Mouse (Mus musculus): ENCODE measurements around the gene Snrnp70.

Snrnp70 gene

DNA sequence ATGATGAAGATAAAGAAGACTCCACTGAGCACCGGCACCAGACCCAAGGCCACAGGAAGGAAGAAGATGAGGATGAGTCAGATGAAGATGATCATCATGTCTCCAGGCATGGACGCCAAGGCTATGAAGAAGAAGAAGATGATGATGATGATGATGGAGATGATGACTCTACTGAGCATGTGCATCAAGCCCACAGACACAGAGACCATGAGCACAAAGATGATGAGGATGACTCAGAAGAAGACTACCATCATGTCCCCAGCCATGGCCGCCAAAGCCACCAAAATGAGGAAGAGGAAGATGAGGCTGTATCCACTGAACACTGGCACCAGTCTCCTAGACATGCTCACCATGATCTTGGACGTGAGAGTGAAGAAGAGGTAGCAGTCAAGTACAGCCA is 59.2 kb downstream of the Snrnp70 start:
- DNase-seq, result no peak

- DNase-seq, result no peak
Measured at GRCm38 (mm10) chr7:45335056-45335455, 60.5 kb downstream of the Snrnp70 start, which contains the start of gene Hrc. TSS of gene Hrc (plus strand) at chr7:45335290.

DNA sequence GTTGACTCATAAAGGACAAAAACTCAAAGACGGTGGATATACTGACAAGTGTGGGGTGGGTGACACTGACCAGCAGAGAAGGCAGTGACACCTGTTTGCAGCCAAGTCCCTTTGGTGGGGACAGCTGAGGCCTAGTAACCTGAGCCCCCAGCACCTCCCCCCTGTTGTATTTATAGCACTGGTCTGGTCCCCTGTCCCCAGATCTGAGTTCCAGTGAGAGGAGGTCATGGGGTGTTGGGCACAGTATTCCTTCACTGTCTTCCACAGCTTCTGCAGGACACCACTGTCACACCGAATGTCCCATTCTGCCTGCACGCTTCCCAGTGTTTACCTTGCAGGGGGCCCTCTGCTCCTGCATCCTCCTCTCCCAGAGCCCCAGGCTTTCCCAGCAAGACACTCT is 60.9 kb downstream of the Snrnp70 start:
- no peak for DNase-seq

- DNase-seq, result peak; percentile 86 to 92
Measured at GRCm38 (mm10) chr7:45333431-45333982, 62.0 kb downstream of the Snrnp70 start, which contains the start of gene Trpm4. TSS of gene Trpm4 (minus strand) at chr7:45333780.

DNA sequence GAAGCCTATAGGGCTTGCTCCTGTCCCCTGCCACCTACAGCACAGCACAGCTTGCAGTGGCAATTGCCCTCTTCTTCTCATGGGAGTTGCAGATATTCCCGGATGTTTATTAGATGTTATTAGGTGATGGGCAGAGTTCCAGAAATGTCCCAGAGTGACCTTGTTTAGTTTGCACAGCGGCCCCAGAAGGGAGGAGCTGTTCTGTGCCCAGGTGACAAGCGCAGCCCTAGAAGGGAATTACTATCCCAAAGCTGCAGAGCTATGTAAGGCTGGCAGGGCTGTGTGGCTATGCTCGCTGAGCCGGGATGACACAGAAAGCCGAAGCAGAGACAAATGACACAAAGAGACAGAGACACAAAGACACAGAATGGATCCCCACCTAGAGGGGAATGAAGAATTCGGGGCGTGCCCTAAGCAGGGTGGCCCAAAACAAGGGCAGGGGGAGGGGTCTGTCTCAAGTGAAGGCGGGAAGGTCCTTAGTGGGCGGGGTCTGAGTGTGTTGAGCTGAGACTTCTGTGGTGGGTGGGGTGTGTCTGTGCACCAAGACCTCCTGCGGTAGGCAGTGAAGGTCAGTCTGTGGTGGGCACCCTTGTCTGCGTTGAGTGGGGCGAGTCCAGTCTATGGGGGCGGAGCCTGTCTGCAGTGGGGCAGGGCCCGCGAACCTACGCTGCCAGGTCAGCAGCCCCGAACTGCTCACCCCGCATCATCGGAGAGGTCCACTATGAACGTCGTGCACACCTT is 62.7 kb downstream of the Snrnp70 start:
- peak; percentile 66 to 75 for DNase-seq

DNA sequence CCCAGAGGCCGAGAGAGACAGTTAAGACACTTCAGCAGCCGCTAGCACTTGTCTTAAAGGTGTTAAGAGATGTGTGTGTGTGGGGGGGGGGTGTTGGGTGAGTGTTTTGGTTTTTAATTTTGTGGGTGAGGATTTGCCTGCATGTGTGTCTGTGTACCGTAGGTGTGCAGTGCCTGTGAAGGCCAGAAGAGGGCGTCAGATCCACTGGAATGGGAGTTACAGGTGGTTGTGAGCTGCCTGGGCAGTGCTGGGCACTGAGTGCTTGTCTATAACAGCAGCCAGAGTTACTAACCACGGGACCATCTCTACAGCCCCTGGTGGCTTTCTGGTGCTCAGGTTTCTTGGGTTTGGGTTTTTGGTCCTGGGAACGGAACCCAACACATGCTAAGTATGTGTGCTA is 64.0 kb downstream of the Snrnp70 start:
- DNase-seq, result no peak

- DNase-seq, result no peak
Measured at GRCm38 (mm10) chr7:45328841-45329475, 66.6 kb downstream of the Snrnp70 start.
